Mouse (Mus musculus) gastrocnemius, adult 2 months (tissue): ENCODE data around the gene Ndufaf3. TPM values are rescaled to one million over a fixed set of nuclear protein-coding genes. Genes with fewer than 3 reads are reported as not detected.

Source experiments
- DNase-seq: peaks from one replicate; pipeline ENCODE4 v3.0.0; 2022
- H3K27ac ChIP-seq: fragments of 200-600 bp; 2 replicates; pipeline ENCODE4 v1.8.1; 2022; ENCODE audit warnings: mild to moderate bottlenecking
- H3K4me3 ChIP-seq: fragments of 200-600 bp; 2 replicates; pipeline ENCODE4 v1.8.1; 2022; ENCODE audit warnings: mild to moderate bottlenecking, moderate library complexity
- CTCF ChIP-seq: fragments of 200-600 bp; IDR thresholded peaks from 2 replicates; pipeline ENCODE4 v1.8.1; 2022; ENCODE audit warnings: antibody characterized with exemption, mild to moderate bottlenecking, moderate library complexity
- intact Hi-C: fragments of 180-260 bp; cut with DNase I; formaldehyde crosslinking; loops from one replicate; pipeline ENCODE4 v1.15.1; 2025
- microRNA-seq: library from miRNA; unstranded; fragments of <30 nt; microRNA quantifications from one replicate; pipeline ENCODE4 v1.2.0, GENCODE M21; 2021
- total RNA-seq, 2 experiments: library from RNA; stranded (reverse); gene quantifications; 2 replicates each; pipeline ENCODE4 v1.2.3; 2021

Ndufaf3 gene
- total RNA-seq, 2 experiments from 2014 or later = 20.6 to 39.2 TPM

- no peak for TF ChIP-seq CTCF
- intact Hi-C loops = no loop called here
- Histone ChIP-seq H3K27ac (no peak overlapping the region), H3K4me3 (no peak overlapping the region)
- no peak for DNase-seq
Measured at GRCm38 (mm10) chr9:108531496-108531895, 35.7 kb downstream of the Ndufaf3 start.

DNA sequence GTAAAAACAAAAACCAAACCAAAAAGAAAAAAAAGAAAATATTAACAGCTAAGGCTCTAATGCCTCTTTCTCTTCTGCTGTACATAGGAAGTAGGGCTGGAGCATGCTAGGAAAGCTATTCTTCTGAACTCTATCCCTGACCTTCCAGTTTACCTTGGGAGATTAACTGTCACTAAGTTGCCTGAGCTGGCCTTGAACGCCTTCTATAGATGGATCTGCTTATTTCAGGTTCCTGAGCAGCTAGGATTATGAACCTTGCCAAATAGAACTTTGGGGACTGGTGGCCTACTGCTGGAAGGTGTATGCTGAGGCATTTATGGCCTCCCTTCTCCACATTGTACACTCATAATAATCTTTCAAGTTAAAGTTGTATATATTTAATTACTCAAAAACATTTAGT is 36.3 kb downstream of the Ndufaf3 start:
- intact Hi-C loops = no loop called here
- Histone ChIP-seq H3K4me3 (no peak overlapping the region), H3K27ac (no peak overlapping the region)
- DNase-seq = no peak
- TF ChIP-seq CTCF = no peak

DNA sequence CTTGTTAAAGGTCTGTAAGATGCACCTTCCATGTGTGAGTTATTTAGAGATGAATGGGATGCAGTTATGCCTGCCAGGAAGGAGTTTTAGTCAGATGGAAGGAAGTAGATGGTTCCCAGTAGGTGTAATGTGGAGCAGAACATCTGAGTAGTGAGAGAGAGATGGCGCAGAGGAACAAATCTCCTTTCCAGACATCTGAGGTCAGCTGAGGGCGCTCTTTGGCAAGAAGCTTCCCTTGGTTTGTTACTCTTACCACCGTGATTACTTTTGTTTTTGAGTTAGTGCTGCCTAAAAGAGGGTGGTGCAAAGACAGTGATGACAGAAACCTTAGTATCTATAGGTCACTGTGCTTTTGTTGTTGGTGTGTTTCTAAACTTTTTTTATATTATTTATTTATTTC is 41.8 kb downstream of the Ndufaf3 start:
- intact Hi-C loops = loop anchor here (5.0 kb wide), 1 partner anchor 37 kb away; the partner anchor contains the start of gene Impdh2
- TF ChIP-seq CTCF = no peak
- H3K4me3 ChIP-seq = peak overlapping the region; percentile 17
- DNase-seq = no peak
- peak overlapping the region; percentile 6; the same call in 1 of the 2 replicates for H3K27ac ChIP-seq

GRCm38 (mm10) chr9:108523341-108523740 is 43.9 kb downstream of the Ndufaf3 start:
- intact Hi-C loops = no loop called here
- DNase-seq = no peak
- Histone ChIP-seq H3K27ac (no peak overlapping the region), H3K4me3 (no peak overlapping the region)
- TF ChIP-seq CTCF = no peak

- no peak for DNase-seq
- Histone ChIP-seq H3K4me3 (no peak overlapping the region), H3K27ac (no peak overlapping the region)
- intact Hi-C loops = no loop called here
- TF ChIP-seq CTCF = no peak
Measured at GRCm38 (mm10) chr9:108521604-108522003, 45.6 kb downstream of the Ndufaf3 start.

GRCm38 (mm10) chr9:108517931-108518332 is 49.3 kb downstream of the Ndufaf3 start:
- no peak for TF ChIP-seq CTCF
- Histone ChIP-seq H3K27ac (peak overlapping the region; percentile 98), H3K4me3 (peak overlapping the region; percentile 85)
- intact Hi-C loops = loop anchor here (5.0 kb wide), 1 partner anchor 49 kb away; the partner anchor contains the start of genes Dalrd3 and Ndufaf3
- DNase-seq = no peak

- peak overlapping the region; percentile 98 for H3K27ac ChIP-seq
- peak overlapping the region; percentile 85 for H3K4me3 ChIP-seq
- intact Hi-C loops = loop anchor here (5.0 kb wide), 1 partner anchor 50 kb away; the partner anchor contains the start of genes Dalrd3 and Ndufaf3
- DNase-seq = peak; percentile 90
- no peak for TF ChIP-seq CTCF
Measured at GRCm38 (mm10) chr9:108517253-108517930, 49.8 kb downstream of the Ndufaf3 start.

GRCm38 (mm10) chr9:108516380-108517251 is 50.6 kb downstream of the Ndufaf3 start, which contains the start of gene Qrich1:
Gene Qrich1 (plus strand): TSS chr9:108516806.
- TF ChIP-seq CTCF = peak; percentile 19; the same call in 1 of the 2 replicates
- peak within 1 kb of the TSS; percentile 85 for H3K4me3 ChIP-seq
- intact Hi-C loops = loop anchor here (5.0 kb wide), 1 partner anchor 51 kb away; the partner anchor contains the start of genes Dalrd3 and Ndufaf3
- DNase-seq = peak; percentile 96
- peak within 1 kb of the TSS; percentile 98 for H3K27ac ChIP-seq

Small RNAs within 50 kb of the gene (microRNA-seq; reads per million reads assigned to microRNA genes)
- gene Gm24083 (not detected), gene Mir191 (not detected), gene Mir425 (1,160 reads per million, percentile 78 among the genes with 10 or more reads in this experiment)

Other genes starting within 250 kb of the Ndufaf3 start
- 10 to 100 TPM; 54.9 to 69.4 TPM for gene Gpx1, start 228.5 kb downstream of the Ndufaf3 start, total RNA-seq
- 10 to 100 TPM; 68.7 to 74.6 TPM for gene Usp4, start 219.6 kb downstream of the Ndufaf3 start, total RNA-seq
- 1 to 10 TPM in 1 of 2 experiments, under 1 TPM in 1; 0.92 to 1.5 TPM for gene 1700102P08Rik, start 174.6 kb downstream of the Ndufaf3 start, total RNA-seq
- not detected for gene Ccdc36, start 138.9 kb downstream of the Ndufaf3 start, total RNA-seq
- gene BC048562, start 131.0 kb downstream of the Ndufaf3 start, total RNA-seq = not detected
- 10 to 100 TPM; 15.0 to 17.7 TPM for gene Ccdc71, start 106.9 kb downstream of the Ndufaf3 start, total RNA-seq
- 1 to 10 TPM; 1.7 to 2.5 TPM for gene Klhdc8b, start 105.9 kb downstream of the Ndufaf3 start, total RNA-seq
- gene Lamb2, start 87.7 kb downstream of the Ndufaf3 start, total RNA-seq = 100 to 1,000 TPM; 104 to 171 TPM
- gene Usp19, start 76.8 kb downstream of the Ndufaf3 start, total RNA-seq = 100 to 1,000 TPM; 124 TPM
- gene Qars, start 59.7 kb downstream of the Ndufaf3 start, total RNA-seq = 10 to 100 TPM; 75.4 to 80.6 TPM
- 10 to 100 TPM; 53.3 to 58.9 TPM for gene Qrich1, start 50.6 kb downstream of the Ndufaf3 start, total RNA-seq
- 10 to 100 TPM; 59.7 to 67.4 TPM for gene Impdh2, start 7.1 kb downstream of the Ndufaf3 start, total RNA-seq
- gene Dalrd3, start 2.5 kb upstream of the Ndufaf3 start, total RNA-seq = 10 to 100 TPM in 1 of 2 experiments, 1 to 10 TPM in 1; 8.0 to 11.3 TPM
- 1 to 10 TPM; 6.7 to 7.3 TPM for gene Wdr6, start 11.3 kb upstream of the Ndufaf3 start, total RNA-seq
- gene P4htm, start 30.2 kb upstream of the Ndufaf3 start, total RNA-seq = 1 to 10 TPM; 3.7 to 3.9 TPM
- 10 to 100 TPM; 61.9 to 83.9 TPM for gene Arih2, start 82.0 kb upstream of the Ndufaf3 start, total RNA-seq
- gene Slc25a20, start 94.7 kb upstream of the Ndufaf3 start, total RNA-seq = 10 to 100 TPM; 55.2 to 96.6 TPM
- gene Prkar2a, start 121.9 kb upstream of the Ndufaf3 start, total RNA-seq = 100 to 1,000 TPM; 164 to 181 TPM
- 10 to 100 TPM; 16.0 to 16.7 TPM for gene Ip6k2, start 216.4 kb upstream of the Ndufaf3 start, total RNA-seq
- 1 to 10 TPM; 3.6 to 5.3 TPM for gene Nckipsd, start 240.9 kb upstream of the Ndufaf3 start, total RNA-seq